Mouse (Mus musculus) myocyte (in vitro differentiated cells): ENCODE measurements around the gene Mbd5. TPM values are rescaled to one million over a fixed set of nuclear protein-coding genes. Genes with fewer than 3 reads are reported as not detected.

Source experiments
- H3K27me3 ChIP-seq: one replicate; pipeline ENCODE4 v1.6.1; 2011; ENCODE audit not compliant: control insufficient read depth, insufficient read depth, insufficient read length
- H3K36me3 ChIP-seq: one replicate; pipeline ENCODE4 v1.6.1; 2011; ENCODE audit not compliant: control insufficient read depth, insufficient read depth
- H3K4me2 ChIP-seq: one replicate; pipeline ENCODE4 v1.6.1; 2011; ENCODE audit warnings: low read depth, control low read depth
- H3K4me3 ChIP-seq: one replicate; pipeline ENCODE4 v1.5.1; 2011; ENCODE audit warnings: mild to moderate bottlenecking, control low read depth, moderate library complexity
- H3K79me2 ChIP-seq: one replicate; pipeline ENCODE4 v1.6.1; 2011; ENCODE audit not compliant: control insufficient read depth, insufficient read depth
- H3ac ChIP-seq: one replicate; pipeline ENCODE4 v1.6.1; 2011; ENCODE audit not compliant: control insufficient read depth, insufficient read length
- CEBPB ChIP-seq: IDR thresholded peaks from 2 replicates; pipeline ENCODE4 v1.6.1; 2011; ENCODE audit warnings: mild to moderate bottlenecking, moderate library complexity; ENCODE audit not compliant: poor library complexity, insufficient read depth, severe bottlenecking
- E2F4 ChIP-seq: IDR thresholded peaks from one replicate; pipeline ENCODE4 v1.6.1; 2011; ENCODE audit warnings: mild to moderate bottlenecking, control low read depth, moderate library complexity; ENCODE audit not compliant: insufficient read depth
- MAX ChIP-seq: IDR thresholded peaks from one replicate; pipeline ENCODE4 v1.6.1; 2011; ENCODE audit warnings: low read depth, mild to moderate bottlenecking, control low read depth
- MYOD1 ChIP-seq, 3 experiments: IDR thresholded peaks; one replicate each; pipeline ENCODE4 v1.6.1; 2011; ENCODE audit warnings: control low read depth in 2 of 3, low read depth in 2 of 3, mild to moderate bottlenecking in 2 of 3, moderate library complexity in 1 of 3; ENCODE audit not compliant: insufficient read length in 2 of 3, control insufficient read depth in 1 of 3
- MYOG ChIP-seq, 3 experiments: IDR thresholded peaks; one replicate each; pipeline ENCODE4 v1.6.1; 2011; ENCODE audit warnings: control low read depth in 2 of 3, low read depth in 2 of 3, mild to moderate bottlenecking in 2 of 3; ENCODE audit not compliant: insufficient read length in 2 of 3, control insufficient read depth in 1 of 3, insufficient read depth in 1 of 3
- POLR2A ChIP-seq: IDR thresholded peaks from one replicate; pipeline ENCODE4 v1.6.1; 2011; ENCODE audit warnings: low read depth, mild to moderate bottlenecking, control low read depth, moderate library complexity; ENCODE audit not compliant: insufficient read length
- POLR2AphosphoS2 ChIP-seq: IDR thresholded peaks from one replicate; pipeline ENCODE4 v1.6.1; 2011; ENCODE audit warnings: low read depth, control low read depth; ENCODE audit not compliant: insufficient read length
- REST ChIP-seq: IDR thresholded peaks from one replicate; pipeline ENCODE4 v1.6.1; 2011; ENCODE audit warnings: mild to moderate bottlenecking, control low read depth, moderate library complexity; ENCODE audit not compliant: insufficient read depth, insufficient read length
- SRF ChIP-seq: IDR thresholded peaks from one replicate; pipeline ENCODE4 v1.6.1; 2011; ENCODE audit warnings: low read depth; ENCODE audit not compliant: control insufficient read depth, insufficient read length
- TCF12 ChIP-seq: IDR thresholded peaks from one replicate; pipeline ENCODE4 v1.6.1; 2011; ENCODE audit warnings: mild to moderate bottlenecking, control low read depth; ENCODE audit not compliant: poor library complexity, insufficient read depth, severe bottlenecking
- TCF3 ChIP-seq: IDR thresholded peaks from one replicate; pipeline ENCODE4 v1.6.1; 2011; ENCODE audit warnings: low read depth, control low read depth; ENCODE audit not compliant: insufficient read length
- USF1 ChIP-seq: IDR thresholded peaks from one replicate; pipeline ENCODE4 v1.6.1; 2011; ENCODE audit warnings: low read depth, mild to moderate bottlenecking, control low read depth, moderate library complexity
- polyA plus RNA-seq: library from polyadenylated mRNA; unstranded; fragments of >200 nt; fragmentation: generic; extraction: Trizol; gene quantifications from one replicate; pipeline ENCODE4 v1.2.1, GENCODE M21; 2012; ENCODE audit warnings: missing spikeins

Gene Mbd5
- polyA plus RNA-seq, 1 experiment: 5.0 TPM

DNA sequence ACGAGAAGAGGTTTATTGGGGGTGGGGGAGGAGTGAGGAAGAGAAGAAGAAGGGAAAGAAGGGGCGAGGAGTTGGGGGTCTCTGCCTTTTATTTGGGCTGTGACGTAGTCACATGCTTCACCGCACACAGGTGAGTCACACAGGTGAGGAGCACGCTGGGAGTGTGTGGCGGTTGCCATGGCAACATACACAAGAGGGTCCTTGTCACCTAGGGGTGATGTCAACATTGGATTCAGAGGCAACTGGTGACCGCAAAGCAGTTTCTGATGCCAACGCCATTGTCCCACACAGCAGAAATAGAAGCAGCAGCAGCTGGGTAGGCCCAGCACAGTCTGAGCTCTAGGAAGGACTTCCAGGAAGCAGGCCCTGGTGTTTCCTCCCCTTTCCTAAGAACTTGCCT is 406.6 kb downstream of the Mbd5 start:
- H3K27me3 ChIP-seq: no peaks in the 10 kb centered on the region
- TF ChIP-seq REST: no peak
- no peak for TF ChIP-seq MYOD1 (IDR thresholded peaks at IDR 0.05; ENCODE audit: control insufficient read depth in 1 of 3, insufficient read length in 2 of 3, low read depth in 2 of 3)
- no peak for TF ChIP-seq USF1
- TF ChIP-seq POLR2AphosphoS2: no peak
- TF ChIP-seq TCF3: no peak
- no peak for TF ChIP-seq E2F4
- no peak for TF ChIP-seq POLR2A
- TF ChIP-seq MYOG (IDR thresholded peaks at IDR 0.05; ENCODE audit: control insufficient read depth in 1 of 3, insufficient read depth in 1 of 3, insufficient read length in 2 of 3, low read depth in 2 of 3): no peak
- TF ChIP-seq SRF: no peak
- TF ChIP-seq CEBPB: no peak
- no peak for TF ChIP-seq MAX
- no peak for TF ChIP-seq TCF12
- H3K4me2 ChIP-seq: no peak overlapping the region
- no peaks in the 10 kb centered on the region for H3K36me3 ChIP-seq
- no peaks in the 10 kb centered on the region for H3K79me2 ChIP-seq
- H3ac ChIP-seq: no peak overlapping the region
- H3K4me3 ChIP-seq: no peak overlapping the region

DNA sequence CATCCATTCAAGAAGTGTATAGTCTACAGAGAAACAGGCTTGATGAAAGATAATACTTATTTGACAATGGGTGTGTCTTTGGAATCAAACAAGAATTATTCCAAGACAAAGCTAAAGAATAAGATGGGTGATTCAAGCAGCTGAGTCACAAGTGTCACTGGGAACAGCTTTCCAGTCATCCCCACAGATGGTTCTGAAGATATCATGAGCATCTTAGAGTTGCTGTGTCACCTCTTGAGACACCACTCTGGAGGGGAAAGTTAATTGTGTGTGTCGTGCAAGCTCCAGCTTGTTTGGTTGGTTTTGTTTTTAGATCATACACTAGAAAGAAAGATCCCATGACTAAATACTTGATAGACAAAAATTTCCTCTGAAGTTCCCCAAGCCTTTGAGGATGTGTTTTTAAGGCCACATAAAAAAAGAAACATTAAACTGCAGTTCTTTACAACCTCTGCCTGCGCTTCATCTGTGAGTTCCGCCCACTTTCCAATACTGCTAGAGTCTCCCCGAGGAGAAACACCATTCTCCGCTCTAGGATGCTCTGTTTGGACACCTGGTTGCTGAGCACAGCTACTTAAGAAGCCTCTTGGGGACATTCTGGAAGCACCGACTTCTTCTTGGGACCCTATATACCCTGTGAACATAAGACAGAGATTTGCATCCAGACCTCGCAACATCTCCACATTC is 409.0 kb downstream of the Mbd5 start:
- Histone ChIP-seq H3ac (no peak overlapping the region), H3K27me3 (no peaks in the 10 kb centered on the region), H3K79me2 (no peaks in the 10 kb centered on the region), H3K4me3 (no peak overlapping the region), H3K36me3 (no peaks in the 10 kb centered on the region), H3K4me2 (no peak overlapping the region)
- TF ChIP-seq E2F4 (no peak), MYOD1 (IDR thresholded peaks at IDR 0.05; ENCODE audit: control insufficient read depth in 1 of 3, insufficient read length in 2 of 3, low read depth in 2 of 3) (no peak), MYOG (IDR thresholded peaks at IDR 0.05; ENCODE audit: control insufficient read depth in 1 of 3, insufficient read depth in 1 of 3, insufficient read length in 2 of 3, low read depth in 2 of 3) (no peak), POLR2A (no peak), MAX (no peak), USF1 (no peak), CEBPB (no peak), TCF3 (no peak), POLR2AphosphoS2 (no peak), REST (no peak), TCF12 (no peak), SRF (no peak)

DNA sequence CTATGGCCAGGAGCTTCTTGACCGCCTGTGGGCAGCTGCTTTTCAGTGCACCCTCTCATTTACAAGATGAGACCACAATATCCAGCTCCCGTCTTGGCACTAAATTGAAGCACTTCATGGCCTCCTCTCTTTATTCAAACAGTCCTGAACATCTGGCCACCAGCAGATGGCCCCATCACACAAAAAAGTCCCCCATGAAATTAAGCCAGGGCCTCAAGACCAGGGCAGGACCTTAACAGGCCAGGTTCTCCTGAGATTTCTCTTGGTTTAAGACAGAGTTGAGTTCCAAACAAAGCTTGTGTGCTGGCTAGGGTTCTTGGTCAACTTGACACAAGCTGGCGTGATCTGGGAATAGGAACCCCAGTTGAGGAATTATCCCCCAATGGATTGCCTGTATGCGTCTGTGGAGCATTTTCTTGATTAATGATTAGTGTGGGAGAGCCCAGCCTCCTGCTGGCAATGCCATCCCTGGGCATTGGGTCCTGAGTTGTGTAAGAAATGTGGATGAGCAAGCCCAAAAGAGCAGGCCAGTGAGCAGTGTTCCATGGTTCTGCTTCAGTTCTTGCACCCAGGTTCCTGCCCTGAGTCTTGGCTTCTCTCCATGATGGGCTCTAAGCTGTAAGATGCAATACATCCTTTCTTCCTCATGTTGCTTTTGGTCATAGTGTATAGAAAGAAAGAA is 409.7 kb downstream of the Mbd5 start:
- Histone ChIP-seq H3K79me2 (no peaks in the 10 kb centered on the region), H3ac (no peak overlapping the region), H3K27me3 (no peaks in the 10 kb centered on the region), H3K36me3 (no peaks in the 10 kb centered on the region), H3K4me2 (no peak overlapping the region), H3K4me3 (no peak overlapping the region)
- TF ChIP-seq CEBPB (no peak), TCF12 (no peak), MYOD1 (IDR thresholded peaks at IDR 0.05; ENCODE audit: control insufficient read depth in 1 of 3, insufficient read length in 2 of 3, low read depth in 2 of 3) (no peak), MYOG (IDR thresholded peaks at IDR 0.05; ENCODE audit: control insufficient read depth in 1 of 3, insufficient read depth in 1 of 3, insufficient read length in 2 of 3, low read depth in 2 of 3) (no peak), REST (no peak), MAX (no peak), POLR2A (no peak), USF1 (no peak), SRF (no peak), POLR2AphosphoS2 (no peak), E2F4 (no peak), TCF3 (no peak)

DNA sequence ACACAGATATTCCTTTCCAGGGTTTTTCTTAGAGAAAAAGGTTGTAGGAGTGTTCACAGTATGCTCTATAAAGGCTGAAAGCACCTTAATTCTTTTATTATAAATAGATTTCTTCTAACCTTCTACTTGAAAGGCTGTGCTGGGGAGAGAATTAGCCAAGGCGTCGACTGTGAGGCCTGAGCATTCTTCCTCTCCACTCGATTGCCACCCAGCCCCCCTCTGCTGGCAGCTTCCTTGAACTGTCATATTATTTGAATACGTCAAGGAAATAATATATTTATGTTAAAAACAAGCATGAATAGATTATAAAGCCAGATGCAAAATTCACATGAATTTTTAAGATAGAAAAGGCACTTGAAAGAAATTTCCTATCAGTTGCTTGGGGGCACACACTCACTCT is 410.4 kb downstream of the Mbd5 start:
- Histone ChIP-seq H3K79me2 (no peaks in the 10 kb centered on the region), H3K4me2 (no peak overlapping the region), H3K36me3 (no peaks in the 10 kb centered on the region), H3K4me3 (no peak overlapping the region), H3K27me3 (no peaks in the 10 kb centered on the region), H3ac (no peak overlapping the region)
- no peak for TF ChIP-seq E2F4
- TF ChIP-seq USF1: no peak
- no peak for TF ChIP-seq POLR2AphosphoS2
- no peak for TF ChIP-seq REST
- TF ChIP-seq TCF12: no peak
- no peak for TF ChIP-seq MYOG (IDR thresholded peaks at IDR 0.05; ENCODE audit: control insufficient read depth in 1 of 3, insufficient read depth in 1 of 3, insufficient read length in 2 of 3, low read depth in 2 of 3)
- no peak for TF ChIP-seq MYOD1 (IDR thresholded peaks at IDR 0.05; ENCODE audit: control insufficient read depth in 1 of 3, insufficient read length in 2 of 3, low read depth in 2 of 3)
- TF ChIP-seq POLR2A: no peak
- no peak for TF ChIP-seq TCF3
